In genomic region chr11:50206037-50206436, GRCm38 (mm10) we compare ENCODE assay signal across 23 mouse cellular contexts. TPM values are rescaled to one million over a fixed set of nuclear protein-coding genes. Genes with fewer than 3 reads are reported as not detected.
DNase-seq lines count a peak whose midpoint lies in the region; ATAC-seq and TF ChIP-seq lines count a peak whose summit lies in the region.
"Had no signal": no experiment of that assay in that cellular context is flagged by ENCODE, and none has a peak within 500 bp of the region (broad histone marks: within the 10 kb centered on the region; RNA-seq: fewer than 3 reads in every experiment).

No protein-coding gene starts in this region.

- 77% methylated on average over 2 of the region's 2 CpGs for WGBS in liver, postnatal 0 days (ENCODE audit: insufficient replicate concordance)
- WGBS in liver, embryonic 12.5 days (ENCODE audit: insufficient replicate concordance), result 79% methylated on average over 2 of the region's 2 CpGs

- no peak overlapping the region for H3K9ac ChIP-seq in liver, postnatal 0 days (replicated peaks)
- no peak overlapping the region for H3K9ac ChIP-seq in liver, embryonic 12.5 days
- H3K9ac ChIP-seq: embryonic facial prominence, embryonic 13.5 days; embryonic facial prominence, embryonic 15.5 days; forebrain, embryonic 12.5 days had no signal

- no peaks in the 10 kb centered on the region for H3K9me3 ChIP-seq in liver, postnatal 0 days (ENCODE audit: low read length)
- H3K9me3 ChIP-seq in liver, embryonic 12.5 days (replicated peaks), result no peaks in the 10 kb centered on the region
- H3K9me3 ChIP-seq: embryonic facial prominence, embryonic 13.5 days; embryonic facial prominence, embryonic 15.5 days; forebrain, embryonic 10.5 days; forebrain, embryonic 12.5 days; G1E had no signal

- no peak overlapping the region for H3ac ChIP-seq in myocyte (ENCODE audit: control insufficient read depth, insufficient read length)

- H3K4me1 ChIP-seq in liver, postnatal 0 days (ENCODE audit: insufficient read depth), result peaks cover 28% of the 10 kb centered on the region
- H3K4me1 ChIP-seq in liver, embryonic 12.5 days, result peaks cover 40% of the 10 kb centered on the region

- H3K27ac ChIP-seq in gastrocnemius, adult 2 months, result peak overlapping the region; percentile 41
- peak overlapping the region; percentile 6; the same call in 1 of the 2 replicates for H3K27ac ChIP-seq in layer of hippocampus, adult 2 months
- H3K27ac ChIP-seq in liver, postnatal 0 days (ENCODE audit: low read depth), result peak overlapping the region; percentile 44; the same call in 1 of the 2 replicates
- no peak overlapping the region for H3K27ac ChIP-seq in liver, embryonic 12.5 days
- H3K27ac ChIP-seq: embryonic facial prominence, embryonic 13.5 days; embryonic facial prominence, embryonic 15.5 days; forebrain, embryonic 10.5 days; forebrain, embryonic 12.5 days had no signal

- DNase-seq in gastrocnemius, adult 2 months, result no peak
- DNase-seq in gastrocnemius, postnatal 10 days, result no peak
- DNase-seq in layer of hippocampus, adult 2 months (ENCODE audit: low spot score in 2 of 2), result no peak
- DNase-seq in layer of hippocampus, postnatal 36 days, result no peak
- DNase-seq in liver, postnatal 0 days, result no peak
- no peak for DNase-seq in embryo, embryonic 11 days
- DNase-seq: adrenal gland, adult 8-10 months; adrenal gland, postnatal 36 days; cerebellum, adult 18-20 months; cerebellum, adult 9-10 months; cerebellum, postnatal 25 days had no signal

- no peak for TF ChIP-seq POLR2A in myocyte (IDR thresholded peaks at IDR 0.05; ENCODE audit: insufficient read length, low read depth)

- ATAC-seq in liver, postnatal 0 days, result no peak
- no peak for ATAC-seq in liver, embryonic 12.5 days
- ATAC-seq: activated CD4-positive, CD25-positive, alpha-beta regulatory T cell, adult 4 months; forebrain, embryonic 14.5 days; forebrain, embryonic 16.5 days; Patski had no signal

- H3K4me2 ChIP-seq in liver, postnatal 0 days (ENCODE audit: low read depth, low read length), result no peak overlapping the region
- H3K4me2 ChIP-seq in liver, embryonic 12.5 days, result no peak overlapping the region
- H3K4me2 ChIP-seq in myocyte (ENCODE audit: low read depth), result no peak overlapping the region
- H3K4me2 ChIP-seq: embryonic facial prominence, embryonic 13.5 days; embryonic facial prominence, embryonic 15.5 days; forebrain, embryonic 12.5 days had no signal

- peaks cover 74% of the 10 kb centered on the region for H3K36me3 ChIP-seq in liver, postnatal 0 days (replicated peaks; ENCODE audit: insufficient read depth, low read length)
- H3K36me3 ChIP-seq in liver, embryonic 12.5 days, result peaks cover 76% of the 10 kb centered on the region
- peaks cover 75% of the 10 kb centered on the region for H3K36me3 ChIP-seq in myocyte (ENCODE audit: control insufficient read depth, insufficient read depth)

- TF ChIP-seq CTCF in gastrocnemius, adult 2 months (IDR thresholded peaks at IDR 0.05), result no peak
- no peak for TF ChIP-seq CTCF in layer of hippocampus, adult 2 months (conservative IDR thresholded peaks at IDR 0.05)
- TF ChIP-seq CTCF in liver, postnatal 0 days (IDR thresholded peaks at IDR 0.05; ENCODE audit: low read depth), result no peak

- peak overlapping the region; percentile 11 for H3K4me3 ChIP-seq in gastrocnemius, adult 2 months
- H3K4me3 ChIP-seq in layer of hippocampus, adult 2 months, result no peak overlapping the region
- H3K4me3 ChIP-seq in liver, postnatal 0 days (ENCODE audit: low read depth, low read length), result no peak overlapping the region
- H3K4me3 ChIP-seq in liver, embryonic 12.5 days, result no peak overlapping the region
- no peak overlapping the region for H3K4me3 ChIP-seq in myocyte
- H3K4me3 ChIP-seq: embryonic facial prominence, embryonic 13.5 days; embryonic facial prominence, embryonic 15.5 days; erythroblast, embryonic 14.5 days; forebrain, embryonic 10.5 days; forebrain, embryonic 12.5 days had no signal

- peaks cover 60% of the 10 kb centered on the region for H3K79me2 ChIP-seq in myocyte (ENCODE audit: control insufficient read depth, insufficient read depth)

- no peak for TF ChIP-seq EP300 in liver, postnatal 0 days (IDR thresholded peaks at IDR 0.05; ENCODE audit: low read depth)

- no peaks in the 10 kb centered on the region for H3K27me3 ChIP-seq in liver, postnatal 0 days (ENCODE audit: insufficient read depth, low read length)
- no peaks in the 10 kb centered on the region for H3K27me3 ChIP-seq in liver, embryonic 12.5 days (replicated peaks)
- no peaks in the 10 kb centered on the region for H3K27me3 ChIP-seq in myocyte (ENCODE audit: control insufficient read depth, insufficient read depth, insufficient read length)
- H3K27me3 ChIP-seq: embryonic facial prominence, embryonic 13.5 days; embryonic facial prominence, embryonic 15.5 days; forebrain, embryonic 12.5 days; Patski had no signal

- intact Hi-C loops in gastrocnemius, adult 2 months (cut with DNase I), result no loop called here

TF ChIP-seq in myocyte, 11 proteins besides CTCF, POLR2A, EP300 and RAD21:
- TF ChIP-seq POLR2AphosphoS2 (IDR thresholded peaks at IDR 0.05; ENCODE audit: insufficient read length, low read depth) (peak; percentile 59), CEBPB (IDR thresholded peaks at IDR 0.05; ENCODE audit: insufficient read depth, poor library complexity, severe bottlenecking) (no peak)

RNA-seq across cellular contexts. Expression of gene Sqstm1, which starts 4.6 kb away (rescaled TPM):
- total RNA-seq in gastrocnemius, adult 2 months (2021), result 100 to 1,000 TPM; 376 to 655 TPM
- total RNA-seq in gastrocnemius, postnatal 10 days (2021), result 100 to 1,000 TPM; 196 to 231 TPM
- 100 to 1,000 TPM; 444 to 465 TPM for total RNA-seq in layer of hippocampus, adult 2 months (2021)
- 100 to 1,000 TPM; 426 to 430 TPM for total RNA-seq in layer of hippocampus, postnatal 36 days (2021)
- 154 and 172 TPM in 2 replicates for polyA plus RNA-seq in liver, postnatal 0 days (2015; fragmentation: Nextera tagmentation; extraction: Ambion mirVana)
- polyA plus RNA-seq in liver, embryonic 12.5 days (2016; fragmentation: Nextera tagmentation; extraction: Ambion mirVana), result 143 and 152 TPM in 2 replicates
- polyA plus RNA-seq in myocyte (2012; fragmentation: generic; extraction: Trizol), result 873 TPM

RNA-seq across cellular contexts. Expression of gene Mgat4b, which starts 4.7 kb away (rescaled TPM):
- 10 to 100 TPM; 33.9 to 40.7 TPM for total RNA-seq in gastrocnemius, adult 2 months (2021)
- total RNA-seq in gastrocnemius, postnatal 10 days (2021), result 10 to 100 TPM; 31.2 to 35.0 TPM
- 10 to 100 TPM; 91.2 to 93.0 TPM for total RNA-seq in layer of hippocampus, adult 2 months (2021)
- total RNA-seq in layer of hippocampus, postnatal 36 days (2021), result 100 to 1,000 TPM in 1 of 2 experiments, 10 to 100 TPM in 1; 91.1 to 102 TPM
- 17.2 and 18.6 TPM in 2 replicates for polyA plus RNA-seq in liver, postnatal 0 days (2015; fragmentation: Nextera tagmentation; extraction: Ambion mirVana)
- 29.1 and 30.7 TPM in 2 replicates for polyA plus RNA-seq in liver, embryonic 12.5 days (2016; fragmentation: Nextera tagmentation; extraction: Ambion mirVana)
- 89.2 TPM for polyA plus RNA-seq in myocyte (2012; fragmentation: generic; extraction: Trizol)

RNA-seq across cellular contexts. Expression of gene Mrnip, which starts 31.8 kb away (rescaled TPM):
- total RNA-seq in gastrocnemius, adult 2 months (2021), result 1 to 10 TPM; 2.4 to 3.1 TPM
- total RNA-seq in gastrocnemius, postnatal 10 days (2021), result 1 to 10 TPM; 6.3 to 7.5 TPM
- total RNA-seq in layer of hippocampus, adult 2 months (2021), result 10 to 100 TPM; 12.7 to 15.8 TPM
- total RNA-seq in layer of hippocampus, postnatal 36 days (2021), result 10 to 100 TPM; 13.0 to 14.2 TPM
- polyA plus RNA-seq in liver, postnatal 0 days (2015; fragmentation: Nextera tagmentation; extraction: Ambion mirVana), result 5.0 and 5.1 TPM in 2 replicates
- polyA plus RNA-seq in liver, embryonic 12.5 days (2016; fragmentation: Nextera tagmentation; extraction: Ambion mirVana), result 8.6 and 8.7 TPM in 2 replicates
- 7.8 TPM for polyA plus RNA-seq in myocyte (2012; fragmentation: generic; extraction: Trizol)

RNA-seq across cellular contexts. Expression of gene Ltc4s, which starts 32.4 kb away (rescaled TPM):
- 1 to 10 TPM; 2.1 to 3.2 TPM for total RNA-seq in gastrocnemius, adult 2 months (2021)
- 1 to 10 TPM; 2.3 to 3.9 TPM for total RNA-seq in gastrocnemius, postnatal 10 days (2021)
- total RNA-seq in layer of hippocampus, adult 2 months (2021), result 1 to 10 TPM; 6.8 to 9.3 TPM
- total RNA-seq in layer of hippocampus, postnatal 36 days (2021), result 1 to 10 TPM; 5.1 to 8.7 TPM
- polyA plus RNA-seq in liver, postnatal 0 days (2015; fragmentation: Nextera tagmentation; extraction: Ambion mirVana), result 0.68 and 0.89 TPM in 2 replicates
- 0.87 and 1.0 TPM in 2 replicates for polyA plus RNA-seq in liver, embryonic 12.5 days (2016; fragmentation: Nextera tagmentation; extraction: Ambion mirVana)
- polyA plus RNA-seq in myocyte (2012; fragmentation: generic; extraction: Trizol), result 1.8 TPM
- total RNA-seq: G1E had no signal
- polyA plus RNA-seq: activated CD4-positive, CD25-positive, alpha-beta regulatory T cell, adult 4 months; erythroblast, embryonic 14.5 days; G1E; Patski had no signal
